Mouse (Mus musculus) megakaryocyte progenitor cell, adult 5-6 weeks (primary cell): ENCODE measurements around the gene Nanos3. TPM values are rescaled to one million over a fixed set of nuclear protein-coding genes. Genes with fewer than 3 reads are reported as not detected.

Source experiments
- ATAC-seq: replicated peaks from 2 replicates; pipeline ENCODE4 v1.8.0; 2016; ENCODE audit warnings: mild to moderate bottlenecking, moderate TSS enrichment, inconsistent platforms; ENCODE audit not compliant: poor library complexity
- total RNA-seq, 2 experiments: library from RNA; stranded (forward) in 1 of 2; stranded (reverse) in 1 of 2; fragments of 157-497, 149-512 nt in 1 of 2; fragments of 200-1000 nt in 1 of 2; gene quantifications; 2 replicates each; pipeline versions ENCODE4 v1.2.3 to v1.2.4; 2015 to 2017

Gene Nanos3
- total RNA-seq, 2 experiments from 2014 or later = 0.54 to 3.5 TPM

DNA sequence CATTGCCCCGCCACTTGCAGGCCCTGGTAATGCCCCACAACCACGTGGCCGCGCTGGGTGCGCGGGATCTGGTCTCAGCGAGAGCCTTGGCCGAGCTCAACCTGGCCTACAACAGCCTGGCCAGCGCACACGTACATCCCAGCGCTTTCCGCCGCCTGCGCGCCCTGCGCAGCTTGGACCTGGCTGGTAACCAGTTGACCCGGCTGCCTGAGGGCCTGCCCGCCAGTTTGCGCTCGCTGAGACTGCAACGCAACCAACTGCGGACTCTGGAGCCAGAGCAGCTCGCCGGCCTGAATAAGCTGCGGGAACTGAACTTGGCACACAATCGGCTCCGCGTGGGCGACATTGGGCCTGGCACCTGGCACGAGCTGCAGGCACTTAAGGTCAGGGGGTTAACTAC lies 54.2 kb downstream of the Nanos3 start:
- no peak for ATAC-seq

DNA sequence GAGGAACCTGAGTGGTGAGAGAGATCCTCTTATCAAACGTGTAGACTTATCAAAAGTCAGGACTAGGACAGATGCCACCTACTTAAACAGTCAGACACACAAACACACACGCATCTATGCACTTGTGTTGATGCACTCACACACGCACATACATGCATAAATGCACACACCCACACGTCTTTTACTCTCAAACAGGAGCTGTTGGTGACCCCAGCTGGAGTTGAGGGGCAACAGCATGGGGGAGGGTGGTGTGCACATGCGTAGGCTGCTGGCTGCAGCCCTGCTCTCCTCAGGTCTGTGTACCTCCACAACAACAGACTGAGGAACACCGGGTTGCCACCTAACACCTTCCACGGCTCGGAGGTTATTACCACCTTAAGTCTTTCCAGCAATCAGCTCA lies 56.7 kb downstream of the Nanos3 start:
- no peak for ATAC-seq

DNA sequence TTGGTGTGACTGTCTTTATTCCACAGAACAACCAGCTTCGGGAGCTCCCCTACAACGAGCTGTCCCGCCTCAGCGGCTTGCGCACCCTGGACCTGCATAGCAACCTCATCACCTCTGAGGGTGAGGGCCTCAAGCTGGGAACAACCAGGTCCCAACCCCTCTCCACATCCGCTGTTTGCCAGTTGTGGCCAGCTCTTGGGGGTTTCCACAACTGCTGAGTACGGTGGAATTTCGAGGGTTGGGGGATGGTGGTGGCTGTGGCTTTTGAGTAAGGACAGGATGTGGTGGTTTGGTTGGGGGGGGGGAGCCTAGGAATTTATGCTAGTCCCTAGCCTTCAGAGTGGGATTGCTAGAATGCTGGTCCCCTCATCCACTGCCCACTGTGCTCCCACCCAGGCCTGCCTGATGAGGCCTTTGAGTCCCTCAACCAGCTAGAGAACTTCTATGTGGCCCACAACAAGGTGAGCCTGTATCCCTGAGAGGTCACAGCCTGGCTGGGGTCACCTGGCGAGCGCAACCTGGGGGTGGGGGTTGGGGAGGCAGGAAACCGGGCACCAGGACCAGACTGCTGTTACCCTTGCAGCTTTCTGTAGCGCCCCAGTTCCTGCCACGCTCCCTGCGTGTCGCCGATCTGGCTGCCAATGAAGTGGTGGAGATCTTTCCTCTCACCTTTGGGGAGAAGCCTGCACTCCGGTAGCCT lies 57.7 kb downstream of the Nanos3 start:
- peak; percentile 64 for ATAC-seq

DNA sequence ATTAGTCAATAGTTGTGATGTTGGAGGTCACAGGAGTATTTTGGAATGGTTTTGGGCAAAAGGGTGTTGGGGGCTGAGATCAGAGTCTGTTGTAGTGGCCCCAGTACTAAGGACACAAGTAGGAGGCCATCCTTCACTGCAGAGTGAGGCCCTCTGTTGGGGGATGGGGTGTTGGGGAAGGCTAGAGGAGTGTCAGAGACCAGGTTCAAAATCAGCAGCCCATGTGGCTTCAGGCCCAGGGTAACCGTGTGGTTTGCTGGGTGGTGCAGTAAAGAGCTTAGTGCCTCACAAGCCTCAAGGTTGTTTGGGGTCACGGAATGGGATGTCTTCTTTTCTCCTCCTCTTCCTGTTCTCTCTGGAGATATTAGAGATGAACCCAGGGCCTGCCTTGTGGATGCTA lies 58.3 kb downstream of the Nanos3 start:
- peak; percentile 6; the same call in 1 of the 2 replicates for ATAC-seq

DNA sequence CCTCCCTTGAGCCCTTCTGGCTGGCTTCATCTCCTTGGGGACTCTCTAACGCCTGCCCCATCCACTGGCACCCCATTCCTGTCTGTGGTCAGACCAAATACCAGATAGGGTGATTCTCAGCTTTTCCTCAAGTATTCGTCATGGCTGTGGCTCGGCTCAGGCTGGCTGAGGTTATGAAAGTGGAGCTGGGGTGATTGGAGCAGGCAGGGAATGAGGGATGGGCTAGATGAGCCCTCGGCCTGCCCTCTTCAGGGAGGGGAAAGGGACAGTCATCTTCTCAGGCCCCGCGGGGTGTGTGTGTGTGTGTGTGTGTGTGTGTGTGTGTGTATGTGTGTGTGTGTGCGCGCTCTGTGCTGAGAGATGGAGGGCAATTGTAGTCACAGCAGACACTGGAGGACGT lies 59.4 kb downstream of the Nanos3 start, which contains the start of gene Podnl1:
TSS of gene Podnl1 (plus strand) at position 334 of the 400 bp plus-strand sequence.
- ATAC-seq = 0 out of 2 replicates have a peak, but pooled peaks have one; percentile 20

Other genes with a start within 250 kb of the Nanos3 start
- not detected in 2 replicates for gene Gm10644, start 230.0 kb downstream of the Nanos3 start, total RNA-seq (2015)
- 0.46 TPM in 1 of 2 replicates, not detected in the other for gene Gm10644, start 230.0 kb downstream of the Nanos3 start, total RNA-seq (2017)
- gene Asf1b, start 229.7 kb downstream of the Nanos3 start, total RNA-seq (2015) = 40.3 and 51.0 TPM in 2 replicates
- gene Asf1b, start 229.7 kb downstream of the Nanos3 start, total RNA-seq (2017) = 32.5 and 38.1 TPM in 2 replicates
- gene Prkaca, start 212.2 kb downstream of the Nanos3 start, total RNA-seq (2015) = 23.8 and 24.8 TPM in 2 replicates
- 22.4 and 24.0 TPM in 2 replicates for gene Prkaca, start 212.2 kb downstream of the Nanos3 start, total RNA-seq (2017)
- 54.3 and 64.6 TPM in 2 replicates for gene Samd1, start 187.5 kb downstream of the Nanos3 start, total RNA-seq (2015)
- 45.7 and 57.0 TPM in 2 replicates for gene Samd1, start 187.5 kb downstream of the Nanos3 start, total RNA-seq (2017)
- gene 1700067K01Rik, start 183.7 kb downstream of the Nanos3 start, total RNA-seq (2015) = 0.67 TPM in 1 of 2 replicates, not detected in the other
- gene 1700067K01Rik, start 183.7 kb downstream of the Nanos3 start, total RNA-seq (2017) = 0.37 and 2.0 TPM in 2 replicates
- not detected in 2 replicates for gene 2210011C24Rik, start 173.0 kb downstream of the Nanos3 start, total RNA-seq (2015)
- gene 2210011C24Rik, start 173.0 kb downstream of the Nanos3 start, total RNA-seq (2017) = not detected in 2 replicates
- gene Palm3, start 163.7 kb downstream of the Nanos3 start, total RNA-seq (2015) = not detected in 2 replicates
- not detected in 2 replicates for gene Palm3, start 163.7 kb downstream of the Nanos3 start, total RNA-seq (2017)
- gene Il27ra, start 142.6 kb downstream of the Nanos3 start, total RNA-seq (2015) = 0.85 and 1.9 TPM in 2 replicates
- gene Il27ra, start 142.6 kb downstream of the Nanos3 start, total RNA-seq (2017) = 1.9 TPM in 2 replicates
- gene Rln3, start 140.2 kb downstream of the Nanos3 start, total RNA-seq (2015) = not detected in 2 replicates
- gene Rln3, start 140.2 kb downstream of the Nanos3 start, total RNA-seq (2017) = not detected in 2 replicates
- 1.9 and 2.0 TPM in 2 replicates for gene Gm10643, start 120.1 kb downstream of the Nanos3 start, total RNA-seq (2015)
- gene Gm10643, start 120.1 kb downstream of the Nanos3 start, total RNA-seq (2017) = 1.5 and 1.6 TPM in 2 replicates
- 7.9 and 9.5 TPM in 2 replicates for gene Rfx1, start 118.4 kb downstream of the Nanos3 start, total RNA-seq (2015)
- 2.5 and 3.2 TPM in 2 replicates for gene Rfx1, start 118.4 kb downstream of the Nanos3 start, total RNA-seq (2017)
- 13.2 and 14.3 TPM in 2 replicates for gene Dcaf15, start 80.4 kb downstream of the Nanos3 start, total RNA-seq (2015)
- 20.5 and 22.0 TPM in 2 replicates for gene Dcaf15, start 80.4 kb downstream of the Nanos3 start, total RNA-seq (2017)
- 0.05 TPM in 1 of 2 replicates, not detected in the other for gene Podnl1, start 59.2 kb downstream of the Nanos3 start, total RNA-seq (2015)
- gene Podnl1, start 59.2 kb downstream of the Nanos3 start, total RNA-seq (2017) = 0.54 TPM in 1 of 2 replicates, not detected in the other
- gene Cc2d1a, start 37.3 kb downstream of the Nanos3 start, total RNA-seq (2015) = 7.3 and 8.0 TPM in 2 replicates
- gene Cc2d1a, start 37.3 kb downstream of the Nanos3 start, total RNA-seq (2017) = 5.7 and 8.0 TPM in 2 replicates
- 0.17 and 0.32 TPM in 2 replicates for gene 4930432K21Rik, start 37.2 kb downstream of the Nanos3 start, total RNA-seq (2015)
- 2.1 and 2.2 TPM in 2 replicates for gene 4930432K21Rik, start 37.2 kb downstream of the Nanos3 start, total RNA-seq (2017)
- 3.2 and 3.4 TPM in 2 replicates for gene Zswim4, start 51.8 kb upstream of the Nanos3 start, total RNA-seq (2015)
- gene Zswim4, start 51.8 kb upstream of the Nanos3 start, total RNA-seq (2017) = 4.2 and 5.0 TPM in 2 replicates
- gene D8Ertd738e, start 64.5 kb upstream of the Nanos3 start, total RNA-seq (2015) = 121 and 132 TPM in 2 replicates
- 63.4 and 107 TPM in 2 replicates for gene D8Ertd738e, start 64.5 kb upstream of the Nanos3 start, total RNA-seq (2017)
- 34.3 and 39.1 TPM in 2 replicates for gene Mri1, start 72.1 kb upstream of the Nanos3 start, total RNA-seq (2015)
- 13.8 and 17.4 TPM in 2 replicates for gene Mri1, start 72.1 kb upstream of the Nanos3 start, total RNA-seq (2017)
- gene Ccdc130, start 85.2 kb upstream of the Nanos3 start, total RNA-seq (2015) = 18.6 and 19.4 TPM in 2 replicates
- gene Ccdc130, start 85.2 kb upstream of the Nanos3 start, total RNA-seq (2017) = 6.8 and 17.0 TPM in 2 replicates
- 1.8 and 3.3 TPM in 2 replicates for gene Cacna1a, start 203.2 kb upstream of the Nanos3 start, total RNA-seq (2015)
- 0.21 and 1.6 TPM in 2 replicates for gene Cacna1a, start 203.2 kb upstream of the Nanos3 start, total RNA-seq (2017)